Mouse (Mus musculus): ENCODE data around the gene Pnliprp2.

Pnliprp2 gene

GRCm38 (mm10) chr19:58759423-58759822 lies at the start of gene Pnliprp2:
Pnliprp2 (plus strand) TSS chr19:58759719.
- DNase-seq (ENCODE audit: low spot score) = no peak

DNA sequence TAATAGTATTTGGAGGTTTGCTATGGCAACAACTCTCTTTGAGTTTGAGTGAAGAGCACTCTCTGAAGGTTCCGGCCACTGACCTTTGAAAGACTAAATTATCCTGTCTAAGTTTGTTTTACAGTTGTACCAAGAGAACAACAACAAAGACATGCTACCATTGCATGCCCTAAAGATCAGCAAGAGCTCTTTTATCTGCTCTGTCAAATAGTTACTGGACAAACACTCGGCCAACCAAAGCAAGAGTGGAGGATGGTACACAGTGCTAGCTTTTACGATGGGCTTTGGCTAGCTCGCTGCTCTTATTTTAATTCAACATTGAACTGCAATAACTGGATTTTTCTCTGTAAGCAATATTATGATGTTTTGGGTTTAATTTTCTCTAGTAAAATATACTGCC lies 41.6 kb upstream of the Pnliprp2 start:
- no peak for DNase-seq (ENCODE audit: low spot score)

DNA sequence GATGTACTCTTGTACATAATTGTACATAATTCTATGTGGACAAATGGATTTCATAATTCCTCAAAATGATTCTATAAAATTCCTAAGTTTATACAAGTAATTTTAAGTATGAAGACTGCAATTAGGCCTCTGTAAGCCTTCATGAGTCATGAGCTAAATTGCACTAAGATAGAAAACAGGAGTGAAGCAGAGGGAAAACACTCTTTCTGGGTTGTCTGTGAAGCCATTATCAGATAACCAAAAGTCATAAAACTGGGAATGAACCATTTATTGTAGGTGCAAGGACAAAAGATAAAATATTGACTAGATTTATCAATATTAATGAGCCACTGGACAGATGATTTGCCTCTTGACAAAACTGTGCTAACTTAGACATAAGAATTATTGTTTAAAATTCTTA lies 39.1 kb upstream of the Pnliprp2 start:
- DNase-seq (ENCODE audit: low spot score) = no peak

DNA sequence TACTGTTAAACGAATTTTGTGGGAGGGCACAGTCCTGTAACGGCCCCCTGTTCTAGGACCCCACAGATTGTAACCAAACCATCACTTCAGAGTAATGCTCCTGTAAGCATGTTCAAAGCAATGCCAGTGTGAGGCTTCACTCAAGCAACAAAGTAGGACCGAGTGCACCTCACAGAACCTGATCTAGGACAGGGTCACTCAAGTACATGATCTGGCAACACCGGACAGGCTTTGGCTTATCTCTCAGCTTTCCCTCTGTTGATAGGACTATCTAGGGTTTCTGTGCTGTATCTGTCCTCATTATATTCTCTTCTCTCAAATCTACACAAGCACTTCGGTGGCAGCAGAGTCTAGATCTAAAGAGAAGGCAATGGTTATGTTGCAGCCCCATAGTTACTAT lies 33.0 kb upstream of the Pnliprp2 start:
- DNase-seq (ENCODE audit: low spot score) = no peak

- DNase-seq (ENCODE audit: low spot score) = no peak
Observed at GRCm38 (mm10) chr19:58727756-58728155, 31.8 kb upstream of the Pnliprp2 start.

- DNase-seq (ENCODE audit: low spot score) = no peak
Observed at GRCm38 (mm10) chr19:58728445-58729031, 31.0 kb upstream of the Pnliprp2 start, which contains the start of gene Pnliprp1. Pnliprp1 (plus strand) TSS chr19:58728887.

DNA sequence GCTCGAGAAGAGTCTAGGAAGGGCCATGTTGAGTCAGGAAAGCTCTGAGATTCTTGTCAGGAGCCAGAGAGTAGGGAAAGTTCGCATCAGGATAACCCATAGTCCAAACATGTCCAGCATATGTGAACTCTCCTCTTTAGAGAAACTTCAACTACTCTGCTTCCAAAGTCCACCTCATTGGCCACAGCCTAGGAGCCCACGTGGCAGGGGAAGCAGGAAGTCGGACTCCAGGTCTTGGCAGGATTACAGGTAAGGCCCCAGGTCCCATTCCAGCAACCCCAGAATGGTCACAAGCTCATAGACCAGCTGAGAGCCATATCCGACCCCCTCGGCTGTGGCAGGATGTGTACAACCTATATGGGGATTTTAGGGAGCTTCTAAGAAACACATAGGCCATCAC lies 26.3 kb upstream of the Pnliprp2 start:
- no peak for DNase-seq (ENCODE audit: low spot score)

GRCm38 (mm10) chr19:58738111-58738510 lies 21.4 kb upstream of the Pnliprp2 start:
- DNase-seq (ENCODE audit: low spot score) = no peak

DNA sequence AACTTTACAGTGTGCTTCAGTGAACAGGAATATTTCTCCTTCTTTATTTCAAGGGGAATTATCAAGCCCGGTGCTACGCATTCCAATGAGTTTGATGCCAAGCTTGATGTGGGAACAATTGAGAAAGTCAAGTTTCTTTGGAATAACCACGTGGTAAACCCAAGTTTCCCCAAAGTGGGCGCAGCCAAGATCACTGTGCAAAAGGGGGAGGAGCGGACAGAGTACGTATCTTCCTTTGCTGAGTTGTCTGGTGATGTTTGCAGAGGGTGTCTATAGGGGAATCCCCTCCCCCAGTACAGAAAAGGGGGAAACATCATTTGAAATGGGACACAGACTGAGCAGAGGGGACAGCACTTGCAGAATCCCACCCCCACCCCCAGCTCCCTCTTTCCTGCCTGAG lies 18.5 kb upstream of the Pnliprp2 start:
- DNase-seq (ENCODE audit: low spot score) = no peak

GRCm38 (mm10) chr19:58742711-58743110 lies 16.8 kb upstream of the Pnliprp2 start:
- DNase-seq (ENCODE audit: low spot score) = no peak

- DNase-seq (ENCODE audit: low spot score) = no peak
Observed at GRCm38 (mm10) chr19:58743736-58744135, 15.8 kb upstream of the Pnliprp2 start.

DNA sequence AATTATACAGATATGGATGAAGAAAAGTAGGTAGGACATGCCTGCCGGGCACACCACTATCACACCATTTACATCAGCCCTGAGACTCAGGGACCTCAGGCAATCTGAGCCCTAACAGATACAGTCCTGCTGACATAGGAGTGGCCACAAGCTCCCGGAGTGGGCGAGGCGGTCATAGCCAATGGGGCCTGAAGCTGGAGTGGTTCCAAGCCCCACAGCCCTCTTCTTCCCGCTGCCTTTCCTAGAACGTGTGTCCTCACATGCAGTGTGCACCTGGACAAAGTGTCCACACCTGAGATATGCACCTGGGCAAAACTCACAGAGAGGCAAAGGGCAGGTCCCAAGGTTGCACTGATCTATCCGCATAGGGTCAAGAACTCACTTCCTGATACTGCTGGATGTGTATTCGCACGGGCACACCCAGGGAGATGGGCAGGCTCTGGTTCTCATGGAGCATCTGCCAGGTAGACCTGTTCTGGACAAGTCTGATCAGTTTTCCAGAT lies 12.0 kb upstream of the Pnliprp2 start:
- no peak for DNase-seq (ENCODE audit: low spot score)

GRCm38 (mm10) chr19:58750822-58751221 lies 8.7 kb upstream of the Pnliprp2 start:
- no peak for DNase-seq (ENCODE audit: low spot score)

GRCm38 (mm10) chr19:58751504-58751903 lies 8.0 kb upstream of the Pnliprp2 start:
- no peak for DNase-seq (ENCODE audit: low spot score)

- DNase-seq (ENCODE audit: low spot score) = no peak
Observed at GRCm38 (mm10) chr19:58758871-58759270, 648 bp upstream of the Pnliprp2 start.

DNA sequence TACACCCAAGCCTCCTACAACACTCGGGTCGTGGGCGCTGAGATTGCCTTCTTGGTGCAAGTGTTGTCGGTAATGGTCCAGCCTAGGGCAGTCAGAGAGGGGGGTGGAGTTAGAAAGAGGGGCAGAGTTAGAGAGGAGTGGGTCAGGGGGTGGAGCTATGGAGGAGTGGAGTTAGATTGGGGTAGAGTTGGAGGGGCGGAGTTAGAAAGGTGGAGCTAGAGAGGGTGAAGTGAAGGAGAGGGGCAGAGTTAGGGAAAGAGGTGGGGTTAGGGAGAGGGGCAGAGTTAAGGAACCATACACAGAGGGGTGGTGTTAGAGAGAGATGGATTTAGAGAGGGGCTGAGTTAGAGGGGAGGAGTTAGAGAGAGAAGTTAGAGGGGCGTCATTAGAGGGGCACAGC lies 2.8 kb downstream of the Pnliprp2 start:
- no peak for DNase-seq (ENCODE audit: low spot score)

- DNase-seq (ENCODE audit: low spot score) = peak; percentile 38
Observed at GRCm38 (mm10) chr19:58762848-58763541, 3.5 kb downstream of the Pnliprp2 start.

GRCm38 (mm10) chr19:58767329-58767728 lies 7.8 kb downstream of the Pnliprp2 start:
- no peak for DNase-seq (ENCODE audit: low spot score)

- DNase-seq (ENCODE audit: low spot score) = no peak
Observed at GRCm38 (mm10) chr19:58776461-58776860, 16.9 kb downstream of the Pnliprp2 start.

GRCm38 (mm10) chr19:58781566-58781965 lies 22.0 kb downstream of the Pnliprp2 start:
- no peak for DNase-seq (ENCODE audit: low spot score)

DNA sequence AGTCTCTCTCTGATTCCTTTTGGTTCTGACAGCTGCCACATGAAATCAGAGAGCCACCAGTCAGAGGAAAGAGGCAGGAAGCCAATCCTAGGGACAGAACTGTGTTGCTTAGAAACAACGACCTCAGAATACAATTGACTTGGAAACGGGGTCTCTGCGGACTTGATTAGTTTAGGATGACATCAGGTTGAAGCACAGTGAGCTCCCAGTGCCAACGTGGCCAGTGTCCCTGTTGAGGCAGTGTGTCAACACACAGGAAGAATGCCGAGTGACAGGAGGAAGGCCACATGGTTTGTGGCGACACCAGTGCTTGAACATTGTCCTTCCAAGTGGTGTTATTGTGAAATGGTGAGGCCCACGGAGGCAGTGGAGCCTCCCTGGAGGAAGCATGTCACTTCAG lies 24.4 kb downstream of the Pnliprp2 start:
- no peak for DNase-seq (ENCODE audit: low spot score)

DNA sequence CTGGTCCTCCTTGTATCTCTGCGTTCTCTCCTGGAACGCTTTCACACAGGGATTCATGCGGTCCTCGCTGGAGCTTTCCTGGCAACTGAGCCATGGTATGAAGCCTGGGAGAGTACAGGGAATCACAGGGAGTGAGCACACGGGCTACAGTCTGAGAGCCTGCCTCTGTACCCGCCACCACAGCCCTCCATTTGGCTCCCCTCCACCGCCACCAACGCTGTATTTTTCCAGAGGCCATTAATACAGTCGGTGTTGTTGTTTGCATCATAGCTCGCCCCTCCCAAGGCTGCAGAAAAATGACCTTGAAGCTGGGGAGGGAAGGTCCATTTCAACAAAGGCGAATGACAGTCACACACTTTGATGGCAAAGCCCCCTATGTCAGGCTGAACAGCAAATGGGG lies 29.7 kb downstream of the Pnliprp2 start:
- DNase-seq (ENCODE audit: low spot score) = no peak

- no peak for DNase-seq (ENCODE audit: low spot score)
Observed at GRCm38 (mm10) chr19:58794284-58794683, 34.8 kb downstream of the Pnliprp2 start, which contains the start of gene 1700019N19Rik. 1700019N19Rik (minus strand) TSS chr19:58794461.
